Mouse (Mus musculus) thymus, adult 2 months (tissue): ENCODE data around the gene Unkl. TPM values are rescaled to one million over a fixed set of nuclear protein-coding genes. Genes with fewer than 3 reads are reported as not detected.
A peak's percentile ranks its signal among the peaks of the same experiment; 100 is the strongest.

Experiments used
- DNase-seq: peaks from one replicate; pipeline ENCODE4 v3.0.0; 2021
- H3K27ac ChIP-seq: fragments of 200-500 bp; 2 replicates; pipeline ENCODE4 v1.5.1; 2012; ENCODE audit warnings: low read length, control low read depth; ENCODE audit not compliant: control insufficient read depth, insufficient read depth
- H3K27me3 ChIP-seq: fragments of 200-500 bp; 2 replicates; pipeline ENCODE4 v1.6.1; 2012; ENCODE audit warnings: mild to moderate bottlenecking, low read length, moderate library complexity, mixed read lengths; ENCODE audit not compliant: control insufficient read depth, insufficient read depth
- H3K36me3 ChIP-seq: fragments of 200-500 bp; 2 replicates; pipeline ENCODE4 v1.6.1; 2012; ENCODE audit warnings: mild to moderate bottlenecking, low read length, moderate library complexity; ENCODE audit not compliant: control insufficient read depth, insufficient read depth
- H3K4me1 ChIP-seq: fragments of 200-500 bp; replicated peaks from 2 replicates; pipeline ENCODE4 v1.6.1; 2012; ENCODE audit warnings: low read length; ENCODE audit not compliant: control insufficient read depth, insufficient read depth
- H3K4me3 ChIP-seq: fragments of 200-500 bp; 2 replicates; pipeline ENCODE4 v1.5.1; 2012; ENCODE audit warnings: mild to moderate bottlenecking, low read length, control low read depth, moderate library complexity; ENCODE audit not compliant: control insufficient read depth, insufficient read depth
- CTCF ChIP-seq: fragments of 200-500 bp; IDR thresholded peaks from 2 replicates; pipeline ENCODE4 v1.5.1; 2012; ENCODE audit warnings: mild to moderate bottlenecking, control low read depth, low read length, moderate library complexity, borderline replicate concordance; ENCODE audit not compliant: control insufficient read depth, poor library complexity, insufficient read depth; ENCODE audit errors: extremely low read depth
- POLR2A ChIP-seq: fragments of 200-500 bp; IDR thresholded peaks from 2 replicates; pipeline ENCODE4 v1.6.1; 2012; ENCODE audit warnings: mild to moderate bottlenecking, low read length, control low read depth, moderate library complexity; ENCODE audit not compliant: control insufficient read depth, poor library complexity, insufficient read depth; ENCODE audit errors: extremely low read depth
- WGBS: fragments of 180-500 bp; shearing (Covaris S2); methylation state at CpG from one replicate; pipeline ENCODE4 v1.1.7; 2018; 5-methylcytosine and 5-hydroxymethylcytosine counted together
- polyA plus RNA-seq: library from polyadenylated mRNA; depleted of rRNA; stranded (reverse); fragments of >200 nt; gene quantifications from 2 replicates; pipeline ENCODE4 v1.2.3, GENCODE M21; 2012

Unkl gene
- polyA plus RNA-seq, 1 experiment = 60.1 TPM

GRCm38 (mm10) chr17:25184961-25185360 lies 3.2 kb upstream of the Unkl start:
- H3K36me3 ChIP-seq = no peaks in the 10 kb centered on the region
- no peak overlapping the region for H3K27ac ChIP-seq
- peaks cover 27% of the 10 kb centered on the region for H3K4me1 ChIP-seq
- no peaks in the 10 kb centered on the region for H3K27me3 ChIP-seq
- WGBS = 9% methylated on average over 17 of the region's 17 CpGs
- TF ChIP-seq CTCF (no peak), POLR2A (no peak)
- no peak for DNase-seq
- peak overlapping the region; percentile 70 for H3K4me3 ChIP-seq

- Histone ChIP-seq H3K27ac (no peak overlapping the region), H3K4me3 (peak overlapping the region; percentile 95), H3K27me3 (no peaks in the 10 kb centered on the region), H3K4me1 (peaks cover 27% of the 10 kb centered on the region), H3K36me3 (peaks cover 5% of the 10 kb centered on the region; the same call in 1 of the 2 replicates)
- no peak for TF ChIP-seq POLR2A
- no peak for TF ChIP-seq CTCF
- WGBS = 41% methylated on average over 11 of the region's 11 CpGs
- DNase-seq = peak; percentile 8
Observed at GRCm38 (mm10) chr17:25187784-25188149, 430 bp upstream of the Unkl start.

GRCm38 (mm10) chr17:25189091-25189490 lies 894 bp downstream of the Unkl start:
- Histone ChIP-seq H3K4me3 (peak overlapping the region; percentile 95), H3K27me3 (no peaks in the 10 kb centered on the region), H3K36me3 (peaks cover 5% of the 10 kb centered on the region; the same call in 1 of the 2 replicates), H3K27ac (no peak overlapping the region), H3K4me1 (peaks cover 19% of the 10 kb centered on the region)
- TF ChIP-seq POLR2A = no peak
- no peak for TF ChIP-seq CTCF
- peak; percentile 7 for DNase-seq
- 3% methylated on average over 16 of the region's 16 CpGs for WGBS

- H3K36me3 ChIP-seq = peaks cover 50% of the 10 kb centered on the region
Observed at GRCm38 (mm10) chr17:25202401-25202800, 14.2 kb downstream of the Unkl start.

GRCm38 (mm10) chr17:25210006-25210405 lies 21.8 kb downstream of the Unkl start:
- WGBS = 91% methylated on average over 4 of the region's 4 CpGs
- no peaks in the 10 kb centered on the region for H3K27me3 ChIP-seq
- peaks cover 4% of the 10 kb centered on the region; the same call in 1 of the 2 replicates for H3K4me1 ChIP-seq
- TF ChIP-seq CTCF (no peak), POLR2A (no peak)
- no peak for DNase-seq
- no peak overlapping the region for H3K4me3 ChIP-seq
- no peak overlapping the region for H3K27ac ChIP-seq
- peaks cover 66% of the 10 kb centered on the region for H3K36me3 ChIP-seq

More at GRCm38 (mm10) chr17:25202401-25202800, 14.2 kb downstream of the Unkl start:
- Histone ChIP-seq H3K4me1 (no peaks in the 10 kb centered on the region), H3K27me3 (no peaks in the 10 kb centered on the region), H3K4me3 (no peak overlapping the region), H3K27ac (no peak overlapping the region)
- TF ChIP-seq CTCF = no peak
- TF ChIP-seq POLR2A = no peak
- no peak for DNase-seq
- WGBS = 94% methylated on average over 4 of the region's 4 CpGs

DNA sequence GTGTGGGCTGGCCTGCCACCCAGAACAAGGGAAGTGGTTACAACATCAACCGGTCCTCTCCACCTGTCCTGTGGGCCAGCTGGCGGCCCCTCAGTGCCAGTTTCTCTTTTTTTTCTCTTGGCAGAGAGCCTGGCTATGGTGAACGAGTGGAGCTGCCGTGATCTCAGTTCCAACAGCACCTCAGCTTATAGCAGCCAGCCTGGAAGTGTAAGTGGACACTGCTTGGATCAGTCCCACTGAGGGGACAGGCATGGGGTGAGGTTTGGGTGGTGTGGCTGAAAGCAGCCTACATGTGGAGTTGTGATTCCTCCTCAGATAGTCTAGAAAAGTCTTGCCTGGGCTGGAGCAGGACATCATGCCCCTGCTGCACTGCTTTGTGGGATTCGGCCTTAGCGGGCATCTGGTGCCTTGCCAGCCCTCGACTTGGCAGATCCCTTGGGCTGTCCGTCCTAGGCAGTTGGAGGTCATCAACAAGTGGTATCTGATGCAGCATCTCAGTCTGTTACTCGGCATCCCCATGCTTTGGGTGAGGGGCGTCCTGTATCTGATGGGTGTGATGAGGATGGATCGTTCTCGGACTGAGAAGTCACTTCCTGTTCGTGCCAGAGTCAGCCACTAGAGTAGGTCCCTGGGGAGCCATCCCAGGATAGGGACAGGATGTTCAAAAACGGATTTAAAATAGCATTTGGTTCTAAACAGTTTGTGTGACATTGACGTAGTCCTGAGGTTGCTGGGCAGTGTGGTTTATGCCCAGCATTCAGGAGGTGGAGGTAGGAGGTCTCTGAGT lies 22.7 kb downstream of the Unkl start:
- H3K27ac ChIP-seq = no peak overlapping the region
- H3K4me3 ChIP-seq = no peak overlapping the region
- no peaks in the 10 kb centered on the region for H3K27me3 ChIP-seq
- 41% methylated on average over 15 of the region's 15 CpGs for WGBS
- no peak for TF ChIP-seq CTCF
- no peak for TF ChIP-seq POLR2A
- H3K4me1 ChIP-seq = peaks cover 4% of the 10 kb centered on the region; the same call in 1 of the 2 replicates
- H3K36me3 ChIP-seq = peaks cover 65% of the 10 kb centered on the region
- DNase-seq = no peak
